Mouse (Mus musculus) intestine, embryonic 14.5 days (tissue): ENCODE results near the gene Trim68. TPM values are rescaled to one million over a fixed set of nuclear protein-coding genes. Genes with fewer than 3 reads are reported as not detected.

Source experiments
- ATAC-seq: fragments of 200-750 bp; cut with Nextera tagmentation; replicated peaks from 2 replicates; pipeline ENCODE4 v1.8.0; 2017; ENCODE audit warnings: low read depth, moderate number of reproducible peaks, moderate TSS enrichment, moderate library complexity; ENCODE audit not compliant: low FRiP score, low TSS enrichment
- DNase-seq: peaks from one replicate; pipeline ENCODE4 v3.0.0-alpha.2; 2018; ENCODE audit warnings: low spot score
- H3K27ac ChIP-seq: fragments of 300-500 bp; sonication (generic); 2 replicates; pipeline ENCODE4 v1.5.1; 2014; ENCODE audit warnings: low read depth, mild to moderate bottlenecking, control low read depth
- H3K27me3 ChIP-seq: fragments of 300-500 bp; sonication (generic); replicated peaks from 2 replicates; pipeline ENCODE4 v1.6.1; 2014; ENCODE audit warnings: low read length, control low read depth; ENCODE audit not compliant: control insufficient read depth, insufficient read depth
- H3K36me3 ChIP-seq: fragments of 300-500 bp; sonication (generic); 2 replicates; pipeline ENCODE4 v1.6.1; 2014; ENCODE audit warnings: low read length, control low read depth; ENCODE audit not compliant: control insufficient read depth, insufficient read depth
- H3K4me1 ChIP-seq: fragments of 300-500 bp; sonication (generic); replicated peaks from 2 replicates; pipeline ENCODE4 v1.6.1; 2014; ENCODE audit warnings: low read length, control low read depth, mixed read lengths; ENCODE audit not compliant: control insufficient read depth, insufficient read depth
- H3K4me2 ChIP-seq: fragments of 300-500 bp; sonication (generic); 2 replicates; pipeline ENCODE4 v1.6.1; 2014; ENCODE audit warnings: low read length
- H3K4me3 ChIP-seq: fragments of 300-500 bp; sonication (generic); 2 replicates; pipeline ENCODE4 v1.5.1; 2014; ENCODE audit warnings: low read depth, low read length, control low read depth, mixed read lengths
- H3K9ac ChIP-seq: fragments of 300-500 bp; sonication (generic); 2 replicates; pipeline ENCODE4 v1.6.1; 2014; ENCODE audit warnings: mild to moderate bottlenecking, low read length
- H3K9me3 ChIP-seq: fragments of 300-500 bp; sonication (generic); 2 replicates; pipeline ENCODE4 v1.6.1; 2016; ENCODE audit warnings: low read length, control low read depth; ENCODE audit not compliant: control insufficient read depth
- WGBS: fragments of 180-500 bp; shearing (Covaris S2); extraction: QIAGEN DNeasy Blood & Tissue Kit; methylation state at CpG from one replicate; pipeline ENCODE4 v1.1.7; 2014; 5-methylcytosine and 5-hydroxymethylcytosine counted together
- polyA plus RNA-seq: library from polyadenylated mRNA; unstranded; fragments of >200 nt; fragmentation: Nextera tagmentation; extraction: Ambion mirVana; gene quantifications from 2 replicates; pipeline ENCODE4 v1.2.1, GENCODE M21; 2014

Trim68 gene
- 13.5 and 14.2 TPM in 2 replicates for polyA plus RNA-seq

- ATAC-seq (peak; percentile 99), DNase-seq (peak; percentile 90)
- no peaks in the 10 kb centered on the region for H3K27me3 ChIP-seq
- no peaks in the 10 kb centered on the region for H3K9me3 ChIP-seq
- peak within 1 kb of the TSS; percentile 62 for H3K4me2 ChIP-seq
- H3K4me1 ChIP-seq = peaks cover 3% of the 10 kb centered on the region; the same call in 1 of the 2 replicates
- no peaks in the 10 kb centered on the region for H3K36me3 ChIP-seq
- under 1% methylated on average over 40 of the region's 40 CpGs for WGBS
- peak within 1 kb of the TSS; percentile 69 for H3K27ac ChIP-seq
- H3K4me3 ChIP-seq = peak within 1 kb of the TSS; percentile 51
- peak within 1 kb of the TSS; percentile 58 for H3K9ac ChIP-seq
Measured at GRCm38 (mm10) chr7:102686944-102687501, at the start of gene Trim68. TSS of gene Trim68 (minus strand) at chr7:102687327.

DNA sequence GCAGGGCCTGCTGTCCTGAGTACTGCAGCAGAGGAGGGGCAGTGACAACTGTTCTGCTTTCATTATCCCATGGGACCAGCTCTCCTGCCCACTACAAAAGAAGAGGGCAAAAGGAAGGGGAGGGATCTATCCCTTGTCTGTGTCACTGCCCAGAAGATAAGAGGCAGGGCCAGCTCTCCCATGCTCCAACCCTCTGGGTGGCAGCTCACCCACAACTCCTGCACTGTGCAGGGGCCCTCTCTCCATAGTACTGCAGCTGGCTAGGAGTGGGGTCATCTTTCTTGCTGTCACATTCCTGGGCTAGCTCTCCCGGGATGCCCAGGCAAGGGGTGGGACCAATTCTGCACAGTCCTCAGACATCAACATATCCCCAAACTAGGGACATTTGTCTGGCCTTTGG is 46.7 kb upstream of the Trim68 start:
- H3K4me2 ChIP-seq = no peak overlapping the region
- WGBS = 27% methylated on average over 1 of the region's 1 CpGs
- H3K36me3 ChIP-seq = no peaks in the 10 kb centered on the region
- H3K27ac ChIP-seq = no peak overlapping the region
- no peak overlapping the region for H3K4me3 ChIP-seq
- no peak overlapping the region for H3K9ac ChIP-seq
- no peaks in the 10 kb centered on the region for H3K4me1 ChIP-seq
- DNase-seq (no peak), ATAC-seq (no peak)
- no peaks in the 10 kb centered on the region for H3K27me3 ChIP-seq
- no peaks in the 10 kb centered on the region for H3K9me3 ChIP-seq

GRCm38 (mm10) chr7:102727391-102727790 is 40.3 kb upstream of the Trim68 start, which contains the start of gene Olfr559:
TSS of gene Olfr559 (minus strand) at chr7:102727491.
- DNase-seq (no peak), ATAC-seq (no peak)
- Histone ChIP-seq H3K36me3 (no peaks in the 10 kb centered on the region), H3K9me3 (no peaks in the 10 kb centered on the region), H3K4me1 (no peaks in the 10 kb centered on the region), H3K27ac (no peak within 1 kb of the TSS), H3K27me3 (no peaks in the 10 kb centered on the region), H3K4me2 (no peak within 1 kb of the TSS), H3K4me3 (no peak within 1 kb of the TSS), H3K9ac (no peak within 1 kb of the TSS)

DNA sequence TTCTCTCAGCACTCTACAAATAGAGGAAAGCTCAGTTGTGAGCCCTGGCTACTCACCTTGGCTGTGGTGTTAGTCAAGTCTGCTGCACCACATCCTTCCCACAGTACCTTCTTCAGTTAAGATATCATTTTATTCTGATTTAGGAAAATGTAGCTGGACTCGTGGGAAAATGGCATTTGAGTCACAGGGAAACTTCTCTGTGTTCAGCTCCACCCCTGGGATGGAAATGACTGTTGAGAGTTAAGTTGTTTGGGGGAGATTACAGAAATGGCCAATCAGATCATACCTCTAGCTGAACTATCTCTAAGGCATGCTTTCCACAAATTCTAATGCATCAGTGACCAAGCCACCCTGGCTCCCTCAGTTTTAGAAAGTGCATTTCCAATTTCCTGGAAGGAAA is 31.8 kb upstream of the Trim68 start, which contains the start of gene Olfr33:
TSS of gene Olfr33 (minus strand) at position 101 of the 400 bp plus-strand sequence.
- Histone ChIP-seq H3K27me3 (no peaks in the 10 kb centered on the region), H3K9ac (no peak within 1 kb of the TSS), H3K9me3 (no peaks in the 10 kb centered on the region), H3K4me2 (no peak within 1 kb of the TSS), H3K4me3 (no peak within 1 kb of the TSS), H3K36me3 (no peaks in the 10 kb centered on the region), H3K4me1 (no peaks in the 10 kb centered on the region), H3K27ac (no peak within 1 kb of the TSS)
- DNase-seq (no peak), ATAC-seq (no peak)
- 50% methylated on average over 1 of the region's 1 CpGs for WGBS

DNA sequence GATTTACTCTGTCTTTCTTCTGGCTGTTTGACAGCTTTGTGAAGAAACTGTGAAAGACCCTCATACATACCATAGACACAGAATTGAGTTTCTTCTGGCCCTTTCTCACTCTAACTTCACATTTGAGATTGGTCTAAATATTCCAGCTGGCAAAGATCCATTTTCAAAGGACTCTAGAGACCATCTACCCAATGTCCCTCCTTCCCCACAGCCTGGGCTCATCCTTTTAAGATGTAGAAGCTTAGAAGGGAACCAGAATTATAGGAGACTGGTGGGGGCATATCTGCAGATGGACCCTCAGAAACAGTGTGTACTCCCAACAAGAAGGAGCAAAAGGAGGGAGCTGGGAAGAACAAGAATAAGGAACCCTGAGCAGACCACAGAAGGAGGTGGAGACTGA is 14.8 kb upstream of the Trim68 start, which contains the start of gene Olfr558:
TSS of gene Olfr558 (plus strand) at position 301 of the 400 bp plus-strand sequence.
- no peak within 1 kb of the TSS for H3K27ac ChIP-seq
- no peaks in the 10 kb centered on the region for H3K9me3 ChIP-seq
- H3K4me1 ChIP-seq = no peaks in the 10 kb centered on the region
- H3K4me3 ChIP-seq = no peak within 1 kb of the TSS
- DNase-seq (no peak), ATAC-seq (no peak)
- H3K9ac ChIP-seq = no peak within 1 kb of the TSS
- no peaks in the 10 kb centered on the region for H3K36me3 ChIP-seq
- H3K4me2 ChIP-seq = no peak within 1 kb of the TSS
- no peaks in the 10 kb centered on the region for H3K27me3 ChIP-seq

GRCm38 (mm10) chr7:102698461-102698860 is 11.3 kb upstream of the Trim68 start:
- no peak overlapping the region for H3K4me3 ChIP-seq
- no peak overlapping the region for H3K27ac ChIP-seq
- no peaks in the 10 kb centered on the region for H3K9me3 ChIP-seq
- ATAC-seq (no peak), DNase-seq (no peak)
- no peaks in the 10 kb centered on the region for H3K4me1 ChIP-seq
- H3K9ac ChIP-seq = no peak overlapping the region
- 87% methylated on average over 7 of the region's 7 CpGs for WGBS
- no peaks in the 10 kb centered on the region for H3K27me3 ChIP-seq
- H3K4me2 ChIP-seq = no peak overlapping the region
- H3K36me3 ChIP-seq = no peaks in the 10 kb centered on the region

DNA sequence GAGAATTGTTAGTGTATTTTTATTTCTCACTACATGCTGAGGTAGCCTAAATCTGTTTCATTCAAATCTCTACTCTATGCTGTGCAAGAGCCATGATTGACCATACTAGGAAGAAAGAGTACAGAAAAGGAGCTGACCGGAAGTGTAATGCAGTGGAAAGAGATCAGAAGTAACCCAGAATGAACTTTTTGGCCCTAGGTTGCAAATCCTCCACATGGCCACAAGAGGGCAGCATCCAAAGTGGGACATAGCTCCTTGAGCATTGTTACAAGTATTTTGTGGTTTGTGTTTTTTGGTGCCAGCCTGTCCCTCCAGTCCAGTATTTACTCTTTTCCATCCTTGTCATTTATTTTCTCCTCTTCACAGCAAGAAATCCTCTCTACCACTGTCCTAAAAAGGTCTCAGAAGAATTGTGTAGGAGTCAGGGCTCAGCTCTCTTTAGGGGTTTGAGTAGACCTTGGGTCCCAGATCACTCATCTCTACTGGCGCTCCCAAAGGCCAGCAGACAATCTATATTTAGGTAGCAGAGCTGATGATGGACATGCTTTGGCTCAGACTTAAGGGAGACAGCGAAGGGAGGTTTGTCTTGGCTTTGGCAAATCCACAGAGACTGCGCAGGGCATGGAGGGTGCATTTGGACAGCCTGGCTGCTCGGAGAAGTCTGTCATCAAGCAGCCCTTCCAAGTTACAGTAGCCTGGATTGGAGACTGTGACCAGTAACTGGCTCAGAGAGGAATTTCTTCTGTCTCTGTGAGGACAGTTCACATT is 8.4 kb upstream of the Trim68 start, which contains the start of gene Olfr557:
TSS of gene Olfr557 (plus strand) at position 553 of the 768 bp plus-strand sequence.
- Histone ChIP-seq H3K4me1 (no peaks in the 10 kb centered on the region), H3K27ac (no peak within 1 kb of the TSS), H3K9me3 (no peaks in the 10 kb centered on the region), H3K36me3 (no peaks in the 10 kb centered on the region), H3K9ac (no peak within 1 kb of the TSS), H3K4me2 (no peak within 1 kb of the TSS), H3K4me3 (no peak within 1 kb of the TSS), H3K27me3 (no peaks in the 10 kb centered on the region)
- WGBS = 75% methylated on average over 5 of the region's 5 CpGs
- DNase-seq (no peak), ATAC-seq (no peak)

GRCm38 (mm10) chr7:102681916-102682315 is 5.2 kb downstream of the Trim68 start:
- DNase-seq = no peak
- ATAC-seq = no peak
- Histone ChIP-seq H3K36me3 (peaks cover 5% of the 10 kb centered on the region; the same call in 1 of the 2 replicates), H3K27me3 (no peaks in the 10 kb centered on the region), H3K4me3 (no peak overlapping the region), H3K4me2 (no peak overlapping the region), H3K9me3 (no peaks in the 10 kb centered on the region), H3K4me1 (peaks cover 3% of the 10 kb centered on the region; the same call in 1 of the 2 replicates), H3K9ac (no peak overlapping the region), H3K27ac (no peak overlapping the region)
- 81% methylated on average over 1 of the region's 1 CpGs for WGBS
